Mouse (Mus musculus) hindbrain, postnatal 0 days (tissue): ENCODE data around the gene Irak3. TPM values are rescaled to one million over a fixed set of nuclear protein-coding genes. Genes with fewer than 3 reads are reported as not detected.

ENCODE experiments used
- ATAC-seq: fragments of 200-750 bp; cut with Nextera tagmentation; 2 replicates; pipeline ENCODE4 v1.8.0; 2017; ENCODE audit warnings: mild to moderate bottlenecking, moderate TSS enrichment, moderate library complexity
- DNase-seq: peaks from one replicate; pipeline ENCODE4 v3.0.0-alpha.2; 2015; ENCODE audit warnings: low spot score
- H3K27ac ChIP-seq: fragments of 300-500 bp; sonication (generic); 2 replicates; pipeline ENCODE4 v1.5.1; 2014; ENCODE audit warnings: mild to moderate bottlenecking
- H3K27me3 ChIP-seq: fragments of 300-500 bp; sonication (generic); 2 replicates; pipeline ENCODE4 v1.6.1; 2014; ENCODE audit warnings: low read length, mixed read lengths; ENCODE audit not compliant: insufficient read depth
- H3K36me3 ChIP-seq: fragments of 300-500 bp; sonication (generic); 2 replicates; pipeline ENCODE4 v1.6.1; 2014; ENCODE audit warnings: low read length, mixed read lengths; ENCODE audit not compliant: insufficient read depth
- H3K4me1 ChIP-seq: fragments of 300-500 bp; sonication (generic); 2 replicates; pipeline ENCODE4 v1.6.1; 2014; ENCODE audit warnings: antibody characterized with exemption, low read length, mixed read lengths; ENCODE audit not compliant: insufficient read depth
- H3K4me2 ChIP-seq: fragments of 300-500 bp; sonication (generic); 2 replicates; pipeline ENCODE4 v1.6.1; 2014; ENCODE audit warnings: low read depth, mild to moderate bottlenecking, low read length, moderate library complexity, mixed read lengths
- H3K4me3 ChIP-seq: fragments of 300-500 bp; sonication (generic); 2 replicates; pipeline ENCODE4 v1.5.1; 2014; ENCODE audit warnings: low read length
- H3K9ac ChIP-seq: fragments of 300-500 bp; sonication (generic); replicated peaks from 2 replicates; pipeline ENCODE4 v1.6.1; 2014; ENCODE audit warnings: mild to moderate bottlenecking, low read length, moderate library complexity, mixed read lengths
- H3K9me3 ChIP-seq: fragments of 300-500 bp; sonication (generic); 2 replicates; pipeline ENCODE4 v1.6.1; 2016; ENCODE audit warnings: low read length, mixed read lengths
- CTCF ChIP-seq: IDR thresholded peaks from 2 replicates; pipeline ENCODE4 v1.5.1; 2016; ENCODE audit warnings: antibody characterized with exemption, control low read depth, low read depth
- WGBS: fragments of 180-500 bp; shearing (Covaris S2); extraction: QIAGEN DNeasy Blood & Tissue Kit; methylation state at CpG from one replicate; pipeline ENCODE4 v1.1.7; 2014; 5-methylcytosine and 5-hydroxymethylcytosine counted together
- polyA plus RNA-seq: library from polyadenylated mRNA; unstranded; fragments of >200 nt; fragmentation: Nextera tagmentation; extraction: Ambion mirVana; gene quantifications from 2 replicates; pipeline ENCODE4 v1.2.1, GENCODE M21; 2015
- total RNA-seq: library from RNA; depleted of rRNA; stranded (reverse); fragments of >200 nt; gene quantifications from 2 replicates; pipeline ENCODE4 v1.2.3, GENCODE M21; 2014

The Irak3 gene
- total and polyA plus RNA-seq, 2 experiments from 2014 or later: 0.41 TPM; not detected in 1

DNA sequence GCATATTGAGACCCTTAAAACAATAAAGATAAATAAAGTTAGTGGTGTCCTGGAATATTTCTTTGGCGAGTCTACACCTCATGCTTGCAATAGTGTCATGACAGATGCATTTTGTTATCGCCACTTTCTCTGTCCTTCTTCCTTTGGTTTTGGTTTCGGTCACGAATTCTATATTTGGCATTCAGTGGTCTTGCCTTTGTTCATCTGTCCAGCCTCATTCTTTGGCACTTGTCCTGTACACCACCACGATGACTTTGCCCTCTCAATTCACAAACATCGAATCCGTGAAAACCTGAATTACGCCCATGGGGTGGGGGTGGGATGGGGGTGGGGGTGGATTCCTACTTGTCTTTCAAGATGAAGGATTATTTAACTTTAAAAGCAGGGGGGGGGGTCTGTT is 6.1 kb upstream of the Irak3 start:
- TF ChIP-seq CTCF: no peak
- 84% methylated on average over 8 of the region's 8 CpGs for WGBS
- no peak overlapping the region for H3K27ac ChIP-seq
- peaks cover 7% of the 10 kb centered on the region for H3K4me1 ChIP-seq
- DNase-seq (no peak), ATAC-seq (no peak)
- no peak overlapping the region for H3K9ac ChIP-seq
- H3K27me3 ChIP-seq: no peaks in the 10 kb centered on the region
- H3K9me3 ChIP-seq: no peaks in the 10 kb centered on the region
- no peak overlapping the region for H3K4me3 ChIP-seq
- H3K4me2 ChIP-seq: no peak overlapping the region
- no peaks in the 10 kb centered on the region for H3K36me3 ChIP-seq

DNA sequence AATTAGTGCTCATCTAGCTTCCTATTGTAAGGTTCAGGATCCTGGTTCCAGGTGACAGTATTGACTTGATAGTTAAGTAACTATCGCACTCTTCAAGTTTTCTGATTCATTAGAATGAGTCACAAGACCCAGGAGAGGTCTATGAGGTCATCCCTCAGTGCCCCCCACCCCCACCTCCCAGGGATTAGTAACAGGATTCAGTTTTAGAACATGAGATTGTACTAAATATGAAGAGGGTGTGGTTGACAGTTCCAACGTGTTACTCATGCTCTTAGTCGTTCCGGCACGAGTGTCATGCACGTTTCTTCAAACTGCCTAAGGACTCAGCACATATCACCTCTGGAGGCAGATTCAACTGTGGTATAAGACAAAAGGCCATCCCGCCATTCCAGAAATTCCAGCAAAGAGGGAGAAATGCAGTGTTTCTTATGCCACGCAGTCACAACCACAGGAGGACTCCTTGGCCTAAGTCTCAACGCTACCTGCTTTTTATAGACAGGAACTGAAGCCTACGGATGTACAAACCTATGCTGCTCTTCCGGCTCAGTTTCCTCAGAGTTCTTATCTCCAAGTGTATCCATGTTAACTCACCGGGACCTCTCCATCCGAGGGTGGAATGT is 2.8 kb upstream of the Irak3 start:
- Histone ChIP-seq H3K9me3 (no peaks in the 10 kb centered on the region), H3K4me2 (no peak overlapping the region), H3K27me3 (no peaks in the 10 kb centered on the region), H3K9ac (no peak overlapping the region), H3K4me1 (peaks cover 4% of the 10 kb centered on the region), H3K4me3 (no peak overlapping the region), H3K27ac (no peak overlapping the region), H3K36me3 (no peaks in the 10 kb centered on the region)
- DNase-seq: no peak
- no peak for ATAC-seq
- 87% methylated on average over 13 of the region's 13 CpGs for WGBS
- TF ChIP-seq CTCF: no peak

DNA sequence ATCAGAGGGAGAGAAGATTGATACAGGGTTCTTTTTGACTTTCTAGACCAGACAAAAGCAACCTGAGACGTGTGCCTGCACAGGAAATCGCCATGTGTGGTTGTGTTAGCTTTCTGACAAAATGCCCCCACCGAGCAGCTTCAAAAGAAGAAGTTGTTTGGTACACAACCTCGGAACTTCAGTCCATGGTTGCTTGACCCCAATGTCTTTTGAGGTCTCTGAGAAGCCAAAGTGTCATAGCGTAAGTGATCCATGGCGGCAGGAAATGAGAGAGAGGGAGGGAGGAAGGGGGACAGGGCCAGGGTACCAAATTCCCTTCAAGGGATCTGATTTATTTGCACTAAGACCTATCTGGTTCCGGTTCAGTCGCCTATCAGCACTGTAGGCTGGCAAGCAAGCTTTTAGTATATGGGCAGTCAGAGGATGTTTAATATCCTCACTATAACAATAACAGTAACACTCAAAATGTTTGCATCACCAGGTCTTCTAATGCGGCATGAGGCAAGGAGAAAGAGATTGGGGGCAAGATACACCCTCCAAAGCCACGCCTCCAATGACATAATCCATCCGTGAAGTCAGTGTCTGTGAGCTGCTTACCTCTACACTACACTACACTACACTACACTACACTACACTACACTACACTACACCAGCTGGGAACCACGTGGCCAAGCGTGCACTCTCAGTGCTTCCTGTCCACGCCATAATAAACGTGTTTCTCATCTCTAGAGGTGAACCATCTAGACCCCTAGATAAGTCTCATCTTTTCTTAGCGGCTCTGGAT is 729 bp upstream of the Irak3 start:
- no peak for ATAC-seq
- WGBS: 74% methylated on average over 16 of the region's 16 CpGs
- no peak for DNase-seq
- H3K4me3 ChIP-seq: no peak overlapping the region
- no peaks in the 10 kb centered on the region for H3K36me3 ChIP-seq
- H3K9me3 ChIP-seq: no peaks in the 10 kb centered on the region
- no peak overlapping the region for H3K4me2 ChIP-seq
- H3K27me3 ChIP-seq: no peaks in the 10 kb centered on the region
- TF ChIP-seq CTCF: no peak
- H3K9ac ChIP-seq: no peak overlapping the region
- no peak overlapping the region for H3K27ac ChIP-seq
- H3K4me1 ChIP-seq: no peaks in the 10 kb centered on the region

DNA sequence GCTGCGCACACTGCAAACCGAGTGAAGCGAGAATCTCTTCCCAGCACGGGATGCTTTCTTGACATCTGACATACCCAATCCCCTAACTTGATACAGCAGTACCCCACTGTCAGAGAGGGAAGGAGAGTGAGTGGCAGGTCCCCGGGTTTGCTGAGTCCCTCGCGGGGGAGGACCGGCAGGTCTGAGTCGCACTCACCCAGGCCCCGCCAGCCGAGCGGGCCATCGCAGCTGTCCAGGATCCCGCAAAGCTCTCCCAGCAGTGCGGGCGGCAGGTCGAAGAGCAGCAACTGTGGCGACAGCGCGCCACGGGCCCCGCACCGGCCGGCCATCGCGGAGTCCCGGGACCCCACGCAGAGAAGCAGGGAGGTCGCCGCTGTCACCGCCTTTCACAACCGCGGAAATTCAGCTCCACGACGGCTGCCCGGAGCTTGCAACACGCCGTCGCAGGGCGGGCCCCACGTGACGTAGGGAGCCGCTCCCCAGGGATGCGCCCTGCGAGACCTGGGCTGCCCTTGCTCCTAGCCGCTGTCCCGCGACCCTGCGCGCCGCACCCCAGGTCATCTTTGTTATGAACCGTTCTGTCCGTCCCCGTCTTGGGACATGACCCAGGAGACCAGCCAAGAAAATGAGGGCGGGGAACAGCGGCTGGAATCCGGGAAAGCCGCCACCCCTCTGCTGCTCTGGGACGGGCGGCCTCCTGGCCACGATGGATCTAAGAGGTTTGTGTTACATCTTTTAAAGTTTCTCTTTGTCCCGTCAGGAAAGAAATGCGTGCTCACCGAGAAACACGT is 604 bp downstream of the Irak3 start, which contains the start of gene Tmbim4:
Tmbim4 (plus strand) TSS at position 460 of the 791 bp plus-strand sequence.
- WGBS: 1% methylated on average over 65 of the region's 65 CpGs
- peak; percentile 16 for DNase-seq
- ATAC-seq: no peak; the same call in 1 of the 2 replicates

GRCm38 (mm10) chr10:120197061-120197835 is 4.7 kb downstream of the Irak3 start:
- Histone ChIP-seq H3K27ac (no peak overlapping the region), H3K27me3 (no peaks in the 10 kb centered on the region), H3K36me3 (no peaks in the 10 kb centered on the region), H3K9ac (no peak overlapping the region), H3K4me2 (no peak overlapping the region), H3K4me1 (no peaks in the 10 kb centered on the region), H3K9me3 (no peaks in the 10 kb centered on the region), H3K4me3 (no peak overlapping the region)
- WGBS: 83% methylated on average over 14 of the region's 14 CpGs
- TF ChIP-seq CTCF: no peak
- DNase-seq (no peak), ATAC-seq (no peak)

More for the DNA sequence above, 604 bp downstream of the Irak3 start, which contains the start of gene Tmbim4:
- Histone ChIP-seq H3K27ac (no peak within 1 kb of the TSS), H3K27me3 (no peaks in the 10 kb centered on the region), H3K4me1 (no peaks in the 10 kb centered on the region), H3K4me2 (peak within 1 kb of the TSS; percentile 76), H3K9ac (0 out of 2 replicates have a peak within 1 kb of the TSS, but pooled peaks have one; percentile 13), H3K4me3 (peak within 1 kb of the TSS; percentile 44), H3K9me3 (no peaks in the 10 kb centered on the region), H3K36me3 (no peaks in the 10 kb centered on the region)
- no peak for TF ChIP-seq CTCF

GRCm38 (mm10) chr10:120193255-120193654 is 8.7 kb downstream of the Irak3 start:
- no peak for TF ChIP-seq CTCF
- no peaks in the 10 kb centered on the region for H3K27me3 ChIP-seq
- H3K36me3 ChIP-seq: no peaks in the 10 kb centered on the region
- H3K9me3 ChIP-seq: no peaks in the 10 kb centered on the region
- no peak overlapping the region for H3K9ac ChIP-seq
- H3K4me2 ChIP-seq: no peak overlapping the region
- H3K27ac ChIP-seq: no peak overlapping the region
- 93% methylated on average over 8 of the region's 8 CpGs for WGBS
- ATAC-seq: no peak
- no peak for DNase-seq
- H3K4me3 ChIP-seq: no peak overlapping the region
- H3K4me1 ChIP-seq: no peaks in the 10 kb centered on the region
